Mouse (Mus musculus) left cerebral cortex, adult 11 months (tissue): ENCODE data around the gene Pkd2l1.

Experiments
- DNase-seq: peaks from one replicate; pipeline ENCODE4 v3.0.0; 2022; ENCODE audit warnings: low spot score

Pkd2l1 gene

DNA sequence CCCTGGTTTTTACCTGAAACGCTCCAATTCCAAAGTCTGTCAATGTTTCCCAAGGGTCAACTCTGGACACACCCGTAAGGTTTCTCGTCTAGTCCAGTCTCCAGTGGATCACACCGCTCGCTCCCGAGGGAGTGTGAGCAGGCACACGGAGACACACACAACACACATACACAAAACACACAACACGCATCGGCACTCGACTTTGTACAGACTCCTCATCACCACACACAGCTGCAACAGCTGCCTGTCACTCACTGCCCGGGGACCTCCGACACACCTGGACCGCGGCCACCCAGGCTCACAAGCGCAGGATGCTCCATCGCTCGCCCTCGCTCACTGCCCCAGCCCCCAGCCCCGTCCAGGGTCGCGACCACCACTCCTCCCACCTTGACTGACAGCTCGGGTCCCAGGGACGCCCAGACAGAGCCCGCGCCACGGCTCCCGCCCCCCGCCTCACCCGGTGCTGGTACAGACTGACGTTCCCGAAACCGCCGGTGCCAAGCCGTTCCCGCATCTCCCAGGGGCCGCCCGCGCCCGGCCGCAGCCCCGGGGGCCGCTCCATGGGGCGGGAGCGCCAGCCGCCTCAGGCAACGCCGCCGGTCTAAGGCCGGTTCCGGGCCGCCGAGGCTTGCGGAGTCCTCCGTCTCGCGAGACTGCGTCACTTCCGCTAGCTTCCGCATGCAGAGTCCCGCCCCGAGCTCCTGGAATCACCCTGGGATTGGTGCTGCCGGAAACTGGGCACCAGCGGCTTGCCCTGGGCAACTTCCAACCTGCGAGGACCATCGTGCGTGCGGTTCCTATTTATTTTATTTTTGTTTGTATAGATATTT lies 85.2 kb downstream of the Pkd2l1 start, which contains the start of gene Chuk:
Gene Chuk, minus strand, starts transcription at position 650 of the 830 bp plus-strand sequence.
- DNase-seq: peak; percentile 88

DNA sequence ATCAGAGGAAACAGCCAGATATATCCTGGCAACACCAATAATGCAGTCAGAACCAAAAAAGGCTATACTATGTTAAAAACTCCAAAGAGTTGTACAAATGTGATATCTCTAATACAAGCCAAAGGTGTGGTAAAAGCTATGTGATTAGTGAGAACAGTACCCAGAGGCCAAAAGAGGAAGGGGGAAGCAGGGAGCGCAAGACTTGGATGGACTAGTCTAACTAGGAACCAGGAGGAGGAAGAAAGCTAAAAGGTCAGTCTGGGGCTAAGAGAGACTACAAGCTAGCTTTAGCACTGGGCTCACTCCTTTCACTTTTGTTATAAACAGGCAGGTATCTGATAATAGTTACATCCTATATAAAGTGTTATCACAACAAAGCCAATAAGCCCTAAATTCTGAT lies 87.8 kb downstream of the Pkd2l1 start:
- no peak for DNase-seq

DNA sequence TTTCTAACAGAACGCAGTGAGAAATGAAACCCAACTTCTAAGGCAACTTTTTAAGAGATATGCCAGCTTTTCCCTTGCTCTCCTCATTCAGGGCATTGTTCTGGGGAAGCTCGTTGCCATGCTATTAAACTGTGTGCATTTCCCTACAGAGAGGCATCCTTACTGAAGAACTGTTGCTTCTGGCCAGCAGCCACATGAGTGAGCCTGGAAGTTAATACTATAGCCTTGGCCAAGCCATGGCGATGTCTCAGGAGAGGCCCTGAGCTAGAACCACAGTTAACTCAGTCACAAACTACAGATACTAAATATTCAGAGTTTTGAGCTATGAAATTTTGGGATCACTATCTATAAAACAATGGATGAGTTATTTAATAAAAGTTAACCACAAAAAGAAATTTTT lies 89.2 kb downstream of the Pkd2l1 start:
- DNase-seq: no peak

- DNase-seq: no peak
Observed at GRCm38 (mm10) chr19:44100840-44101239, 91.4 kb downstream of the Pkd2l1 start.
